Mouse (Mus musculus): ENCODE measurements around the gene Shank2. TPM values are rescaled to one million over a fixed set of nuclear protein-coding genes. Genes with fewer than 3 reads are reported as not detected.

The Shank2 gene
- total RNA-seq, 1 experiment from 2014 or later = 5.6 TPM

GRCm38 (mm10) chr7:144030796-144031195 lies 29.1 kb downstream of the Shank2 start:
- DNase-seq = no peak

- peak; percentile 42 for DNase-seq
Observed at GRCm38 (mm10) chr7:144031611-144032010, 29.9 kb downstream of the Shank2 start.

- no peak for DNase-seq
Observed at GRCm38 (mm10) chr7:144037541-144037940, 35.8 kb downstream of the Shank2 start.

GRCm38 (mm10) chr7:144037966-144038669 lies 36.4 kb downstream of the Shank2 start:
- DNase-seq = peak; percentile 92

GRCm38 (mm10) chr7:144038741-144039140 lies 37.0 kb downstream of the Shank2 start:
- no peak for DNase-seq

- no peak for DNase-seq
Observed at GRCm38 (mm10) chr7:144040328-144040727, 38.6 kb downstream of the Shank2 start.

GRCm38 (mm10) chr7:144052076-144052475 lies 50.3 kb downstream of the Shank2 start:
- DNase-seq = peak; percentile 80

- DNase-seq = no peak
Observed at GRCm38 (mm10) chr7:144055188-144055587, 53.5 kb downstream of the Shank2 start.

- DNase-seq = peak; percentile 32
Observed at GRCm38 (mm10) chr7:144055702-144056531, 54.2 kb downstream of the Shank2 start.

GRCm38 (mm10) chr7:144070162-144070949 lies 68.6 kb downstream of the Shank2 start:
- no peak for DNase-seq

GRCm38 (mm10) chr7:144072219-144072618 lies 70.5 kb downstream of the Shank2 start:
- DNase-seq = no peak

- DNase-seq = no peak
Observed at GRCm38 (mm10) chr7:144072856-144073255, 71.1 kb downstream of the Shank2 start.

- DNase-seq = peak; percentile 81
Observed at GRCm38 (mm10) chr7:144074718-144075117, 73.0 kb downstream of the Shank2 start.

GRCm38 (mm10) chr7:144078661-144079060 lies 76.9 kb downstream of the Shank2 start:
- DNase-seq = peak; percentile 55

- DNase-seq = no peak
Observed at GRCm38 (mm10) chr7:144079861-144080260, 78.1 kb downstream of the Shank2 start.

- peak; percentile 64 for DNase-seq
Observed at GRCm38 (mm10) chr7:144081448-144081847, 79.7 kb downstream of the Shank2 start.

- DNase-seq = peak; percentile 49
Observed at GRCm38 (mm10) chr7:144081963-144082362, 80.2 kb downstream of the Shank2 start.

GRCm38 (mm10) chr7:144087277-144087676 lies 85.5 kb downstream of the Shank2 start:
- no peak for DNase-seq

- DNase-seq = no peak
Observed at GRCm38 (mm10) chr7:144094132-144094531, 92.4 kb downstream of the Shank2 start.

- DNase-seq = peak; percentile 54
Observed at GRCm38 (mm10) chr7:144097314-144097713, 95.6 kb downstream of the Shank2 start.

- no peak for DNase-seq
Observed at GRCm38 (mm10) chr7:144102222-144102980, 100.7 kb downstream of the Shank2 start.

GRCm38 (mm10) chr7:144105952-144106351 lies 104.2 kb downstream of the Shank2 start:
- no peak for DNase-seq

All from adrenal gland, postnatal 14 days (tissue).